Mouse (Mus musculus): Measurements from ENCODE around the gene Ripor1. TPM values are rescaled to one million over a fixed set of nuclear protein-coding genes. Genes with fewer than 3 reads are reported as not detected.

Gene Ripor1
- total RNA-seq, 2 experiments from 2014 or later, result 1.6 to 13.5 TPM

- no peak for ATAC-seq (ENCODE audit: poor library complexity, severe bottlenecking)
Observed at GRCm38 (mm10) chr8:105624401-105624800, 19.3 kb downstream of the Ripor1 start.

GRCm38 (mm10) chr8:105624831-105625230 is 19.8 kb downstream of the Ripor1 start:
- no peak for ATAC-seq (ENCODE audit: poor library complexity, severe bottlenecking)

GRCm38 (mm10) chr8:105626086-105626485 is 21.0 kb downstream of the Ripor1 start:
- no peak for ATAC-seq (ENCODE audit: poor library complexity, severe bottlenecking)

- ATAC-seq (ENCODE audit: poor library complexity, severe bottlenecking), result no peak
Observed at GRCm38 (mm10) chr8:105629337-105629736, 24.3 kb downstream of the Ripor1 start.

- ATAC-seq (ENCODE audit: poor library complexity, severe bottlenecking), result no peak
Observed at GRCm38 (mm10) chr8:105634771-105635458, 29.9 kb downstream of the Ripor1 start.

- no peak for ATAC-seq (ENCODE audit: poor library complexity, severe bottlenecking)
Observed at GRCm38 (mm10) chr8:105635481-105635880, 30.4 kb downstream of the Ripor1 start.

- ATAC-seq (ENCODE audit: poor library complexity, severe bottlenecking), result peak; percentile 79
Observed at GRCm38 (mm10) chr8:105636018-105636962, 31.2 kb downstream of the Ripor1 start, which contains the start of gene Ctcf. Gene Ctcf (plus strand): TSS chr8:105636568.

- ATAC-seq (ENCODE audit: poor library complexity, severe bottlenecking), result peak; percentile 5; the same call in 1 of the 2 replicates
Observed at GRCm38 (mm10) chr8:105636963-105637510, 32.0 kb downstream of the Ripor1 start, which contains the start of gene Agrp. Gene Agrp (minus strand): TSS chr8:105637393.

GRCm38 (mm10) chr8:105637601-105638041 is 32.6 kb downstream of the Ripor1 start:
- ATAC-seq (ENCODE audit: poor library complexity, severe bottlenecking), result no peak

- ATAC-seq (ENCODE audit: poor library complexity, severe bottlenecking), result no peak
Observed at GRCm38 (mm10) chr8:105638510-105638909, 33.5 kb downstream of the Ripor1 start.

GRCm38 (mm10) chr8:105639835-105640234 is 34.8 kb downstream of the Ripor1 start:
- ATAC-seq (ENCODE audit: poor library complexity, severe bottlenecking), result no peak

- no peak for ATAC-seq (ENCODE audit: poor library complexity, severe bottlenecking)
Observed at GRCm38 (mm10) chr8:105640511-105640910, 35.5 kb downstream of the Ripor1 start.

- ATAC-seq (ENCODE audit: poor library complexity, severe bottlenecking), result no peak
Observed at GRCm38 (mm10) chr8:105645205-105645604, 40.1 kb downstream of the Ripor1 start.

GRCm38 (mm10) chr8:105648929-105649328 is 43.9 kb downstream of the Ripor1 start:
- ATAC-seq (ENCODE audit: poor library complexity, severe bottlenecking), result no peak

GRCm38 (mm10) chr8:105657641-105658040 is 52.6 kb downstream of the Ripor1 start:
- no peak for ATAC-seq (ENCODE audit: poor library complexity, severe bottlenecking)

- peak; percentile 70 for ATAC-seq (ENCODE audit: poor library complexity, severe bottlenecking)
Observed at GRCm38 (mm10) chr8:105661167-105661566, 56.1 kb downstream of the Ripor1 start.

Other genes starting within 250 kb of the Ripor1 start
- 0.22 TPM in 1 of 2 replicates, not detected in the other for gene Plekhg4, start 232.0 kb upstream of the Ripor1 start, total RNA-seq (2015)
- 0.11 and 0.16 TPM in 2 replicates for gene Plekhg4, start 232.0 kb upstream of the Ripor1 start, total RNA-seq (2017)
- gene Kctd19, start 191.8 kb upstream of the Ripor1 start, total RNA-seq (2015), result not detected in 2 replicates
- gene Kctd19, start 191.8 kb upstream of the Ripor1 start, total RNA-seq (2017), result not detected in 2 replicates
- 0.07 TPM in 1 of 2 replicates, not detected in the other for gene Lrrc36, start 191.7 kb upstream of the Ripor1 start, total RNA-seq (2015)
- gene Lrrc36, start 191.7 kb upstream of the Ripor1 start, total RNA-seq (2017), result not detected in 2 replicates
- gene Tppp3, start 133.7 kb upstream of the Ripor1 start, total RNA-seq (2015), result 2.5 and 2.9 TPM in 2 replicates
- gene Tppp3, start 133.7 kb upstream of the Ripor1 start, total RNA-seq (2017), result 6.5 and 13.4 TPM in 2 replicates
- 0.52 and 1.2 TPM in 2 replicates for gene Zdhhc1, start 108.4 kb upstream of the Ripor1 start, total RNA-seq (2015)
- 0.20 and 0.92 TPM in 2 replicates for gene Zdhhc1, start 108.4 kb upstream of the Ripor1 start, total RNA-seq (2017)
- not detected in 2 replicates for gene Hsd11b2, start 86.5 kb upstream of the Ripor1 start, total RNA-seq (2015)
- not detected in 2 replicates for gene Hsd11b2, start 86.5 kb upstream of the Ripor1 start, total RNA-seq (2017)
- 222 and 239 TPM in 2 replicates for gene Atp6v0d1, start 39.2 kb upstream of the Ripor1 start, total RNA-seq (2015)
- gene Atp6v0d1, start 39.2 kb upstream of the Ripor1 start, total RNA-seq (2017), result 86.2 and 101 TPM in 2 replicates
- 97.0 and 98.3 TPM in 2 replicates for gene Ctcf, start 31.3 kb downstream of the Ripor1 start, total RNA-seq (2015)
- 101 and 124 TPM in 2 replicates for gene Ctcf, start 31.3 kb downstream of the Ripor1 start, total RNA-seq (2017)
- gene Agrp, start 32.1 kb downstream of the Ripor1 start, total RNA-seq (2015), result not detected in 2 replicates
- gene Agrp, start 32.1 kb downstream of the Ripor1 start, total RNA-seq (2017), result not detected in 2 replicates
- gene Carmil2, start 81.0 kb downstream of the Ripor1 start, total RNA-seq (2015), result 0.67 and 1.6 TPM in 2 replicates
- gene Carmil2, start 81.0 kb downstream of the Ripor1 start, total RNA-seq (2017), result 0.70 and 1.3 TPM in 2 replicates
- gene Acd, start 95.8 kb downstream of the Ripor1 start, total RNA-seq (2015), result 20.4 and 28.0 TPM in 2 replicates
- 10.6 and 12.3 TPM in 2 replicates for gene Acd, start 95.8 kb downstream of the Ripor1 start, total RNA-seq (2017)
- gene Pard6a, start 95.9 kb downstream of the Ripor1 start, total RNA-seq (2015), result 6.6 and 7.7 TPM in 2 replicates
- gene Pard6a, start 95.9 kb downstream of the Ripor1 start, total RNA-seq (2017), result 9.1 and 22.2 TPM in 2 replicates
- gene 4933405L10Rik, start 102.4 kb downstream of the Ripor1 start, total RNA-seq (2015), result not detected in 2 replicates
- not detected in 2 replicates for gene 4933405L10Rik, start 102.4 kb downstream of the Ripor1 start, total RNA-seq (2017)
- gene Enkd1, start 103.0 kb downstream of the Ripor1 start, total RNA-seq (2015), result 5.9 and 7.5 TPM in 2 replicates
- gene Enkd1, start 103.0 kb downstream of the Ripor1 start, total RNA-seq (2017), result 5.3 and 5.6 TPM in 2 replicates
- gene Gfod2, start 153.4 kb downstream of the Ripor1 start, total RNA-seq (2015), result 0.14 and 0.16 TPM in 2 replicates
- gene Gfod2, start 153.4 kb downstream of the Ripor1 start, total RNA-seq (2017), result 0.08 TPM in 1 of 2 replicates, not detected in the other
- gene Ranbp10, start 222.1 kb downstream of the Ripor1 start, total RNA-seq (2015), result 10.2 and 10.5 TPM in 2 replicates
- 6.4 and 7.0 TPM in 2 replicates for gene Ranbp10, start 222.1 kb downstream of the Ripor1 start, total RNA-seq (2017)
- gene Tsnaxip1, start 222.5 kb downstream of the Ripor1 start, total RNA-seq (2015), result not detected in 2 replicates
- gene Tsnaxip1, start 222.5 kb downstream of the Ripor1 start, total RNA-seq (2017), result not detected in 2 replicates
- 12.4 and 18.3 TPM in 2 replicates for gene Cenpt, start 248.0 kb downstream of the Ripor1 start, total RNA-seq (2015)
- gene Cenpt, start 248.0 kb downstream of the Ripor1 start, total RNA-seq (2017), result 16.7 and 25.0 TPM in 2 replicates
- gene Thap11, start 249.9 kb downstream of the Ripor1 start, total RNA-seq (2015), result 42.8 and 48.9 TPM in 2 replicates
- 38.5 and 42.6 TPM in 2 replicates for gene Thap11, start 249.9 kb downstream of the Ripor1 start, total RNA-seq (2017)

Measured in megakaryocyte, adult 5-6 weeks (primary cell).